Mouse (Mus musculus) urinary bladder, postnatal 10 days (tissue): ENCODE data around the gene Ccnl2.

Source experiments
- DNase-seq: peaks from one replicate; pipeline ENCODE4 v3.0.0; 2022; ENCODE audit warnings: low spot score

Gene Ccnl2

GRCm38 (mm10) chr4:155869317-155870033, 57.2 kb downstream of the Ccnl2 start, which contains the start of the genes Cptp and Ints11:
TSS of gene Cptp (minus strand) at chr4:155869440.
TSS of gene Ints11 (plus strand) at chr4:155869546.
- DNase-seq: peak; percentile 81

DNA sequence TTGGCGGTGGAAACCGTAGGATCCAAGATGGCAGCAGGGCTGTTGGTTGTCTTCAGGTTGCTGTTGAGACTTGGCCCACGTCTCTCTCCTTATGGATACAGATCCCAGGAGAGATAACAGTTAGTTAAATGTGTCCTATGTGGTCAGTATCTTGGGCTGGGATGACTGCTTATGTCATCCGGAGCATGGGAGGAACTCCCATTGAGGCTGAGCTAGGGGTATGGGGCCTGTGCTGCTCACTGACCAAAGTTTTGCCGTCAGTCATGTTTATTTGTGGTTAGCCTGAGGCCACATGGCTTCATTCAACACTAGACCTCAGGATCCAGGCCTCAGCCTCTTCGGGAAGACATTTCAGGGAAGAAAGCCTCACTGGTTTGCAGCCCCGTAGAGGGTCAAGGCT, 59.1 kb downstream of the Ccnl2 start:
- no peak for DNase-seq
